Mouse (Mus musculus): ENCODE data around the gene Dact2. TPM values are rescaled to one million over a fixed set of nuclear protein-coding genes. Genes with fewer than 3 reads are reported as not detected.

Gene Dact2
- total and polyA plus RNA-seq, 3 experiments, result not detected

DNA sequence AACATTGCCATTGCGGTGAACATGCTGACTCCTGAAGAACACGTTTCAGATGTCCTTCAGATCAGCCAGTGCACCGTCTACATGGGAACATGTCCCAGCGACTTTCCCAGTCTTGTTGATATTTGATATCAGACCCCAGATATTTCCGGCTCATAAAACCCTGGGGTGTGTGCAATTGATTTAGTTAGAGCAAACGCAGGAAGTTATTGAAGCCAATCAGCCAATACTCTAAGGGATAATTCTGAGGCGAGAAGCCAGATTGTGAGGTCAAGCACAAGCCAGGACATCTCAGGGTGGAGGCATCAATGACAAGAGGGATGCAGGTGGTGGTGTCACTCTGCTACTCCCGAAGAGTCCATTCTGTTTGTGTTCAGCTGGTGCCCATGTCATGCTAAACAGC, 46.3 kb upstream of the Dact2 start:
- no peaks in the 10 kb centered on the region for H3K36me3 ChIP-seq (ENCODE audit: control insufficient read depth in 1 of 2, insufficient read depth in 2 of 2, low read length in 2 of 2)
- no peak overlapping the region for H3K9ac ChIP-seq (ENCODE audit: control insufficient read depth, low read depth, low read length, poor library complexity, severe bottlenecking)
- no peaks in the 10 kb centered on the region for H3K27me3 ChIP-seq (ENCODE audit: control insufficient read depth in 1 of 2, insufficient read depth in 2 of 2, low read length in 2 of 2)
- no peak overlapping the region for H3K4me3 ChIP-seq (ENCODE audit: control insufficient read depth in 1 of 2, insufficient read depth in 1 of 2, low read depth in 2 of 2, low read length in 2 of 2)
- TF ChIP-seq MAZ (IDR thresholded peaks at IDR 0.05; ENCODE audit: low read depth, low read length) (no peak), KAT2A (conservative IDR thresholded peaks at IDR 0.05; ENCODE audit: low read depth, low read length) (no peak), TCF12 (IDR thresholded peaks at IDR 0.05; ENCODE audit: low read depth, low read length) (no peak), ETS1 (IDR thresholded peaks at IDR 0.05; ENCODE audit: low read depth, low read length) (no peak)
- H3K27ac ChIP-seq (ENCODE audit: control insufficient read depth, low read depth, low read length), result no peak overlapping the region
- DNase-seq (ENCODE audit: low read depth, low spot score), result no peak
- no peaks in the 10 kb centered on the region for H3K9me3 ChIP-seq (replicated peaks; ENCODE audit: insufficient read depth, low read length)
- no peaks in the 10 kb centered on the region for H3K79me2 ChIP-seq (ENCODE audit: control insufficient read depth, insufficient read depth, low read length, poor library complexity)
- H3K4me1 ChIP-seq (ENCODE audit: control insufficient read depth in 1 of 2, insufficient read depth in 2 of 2, low read length in 2 of 2), result no peaks in the 10 kb centered on the region

- Histone ChIP-seq H3K4me1 (ENCODE audit: control insufficient read depth in 1 of 2, insufficient read depth in 2 of 2, low read length in 2 of 2) (no peaks in the 10 kb centered on the region), H3K36me3 (ENCODE audit: control insufficient read depth in 1 of 2, insufficient read depth in 2 of 2, low read length in 2 of 2) (no peaks in the 10 kb centered on the region), H3K9me3 (replicated peaks; ENCODE audit: insufficient read depth, low read length) (no peaks in the 10 kb centered on the region), H3K79me2 (ENCODE audit: control insufficient read depth, insufficient read depth, low read length, poor library complexity) (no peaks in the 10 kb centered on the region), H3K27me3 (ENCODE audit: control insufficient read depth in 1 of 2, insufficient read depth in 2 of 2, low read length in 2 of 2) (no peaks in the 10 kb centered on the region), H3K9ac (ENCODE audit: control insufficient read depth, low read depth, low read length, poor library complexity, severe bottlenecking) (no peak overlapping the region), H3K4me3 (ENCODE audit: control insufficient read depth in 1 of 2, insufficient read depth in 1 of 2, low read depth in 2 of 2, low read length in 2 of 2) (no peak overlapping the region), H3K27ac (ENCODE audit: control insufficient read depth, low read depth, low read length) (no peak overlapping the region)
- DNase-seq (ENCODE audit: low read depth, low spot score), result no peak
- TF ChIP-seq MAX (IDR thresholded peaks at IDR 0.05; ENCODE audit: low read length) (no peak), ZNF384 (IDR thresholded peaks at IDR 0.05; ENCODE audit: low read depth, low read length) (no peak), USF2 (IDR thresholded peaks at IDR 0.05; ENCODE audit: borderline replicate concordance in 1 of 2, insufficient read depth in 1 of 2, low read depth in 1 of 2, low read length in 2 of 2) (no peak), UBTF (IDR thresholded peaks at IDR 0.05; ENCODE audit: borderline replicate concordance, insufficient read depth, low read depth, low read length) (no peak), ZMIZ1 (IDR thresholded peaks at IDR 0.05; ENCODE audit: low read depth, low read length) (no peak), RAD21 (IDR thresholded peaks at IDR 0.05; ENCODE audit: low read depth, low read length) (no peak), ZC3H11A (IDR thresholded peaks at IDR 0.05; ENCODE audit: low read depth, low read length) (no peak)
Measured at GRCm38 (mm10) chr17:14249595-14249994, 45.5 kb upstream of the Dact2 start.

GRCm38 (mm10) chr17:14247931-14248330, 43.8 kb upstream of the Dact2 start:
- TF ChIP-seq ZC3H11A (IDR thresholded peaks at IDR 0.05; ENCODE audit: low read depth, low read length) (no peak), POLR2AphosphoS5 (IDR thresholded peaks at IDR 0.05; ENCODE audit: borderline replicate concordance, low read depth, low read length) (no peak), CHD1 (IDR thresholded peaks at IDR 0.05; ENCODE audit: low read depth, low read length) (no peak), HCFC1 (IDR thresholded peaks at IDR 0.05; ENCODE audit: low read depth, low read length) (no peak), TAL1 (IDR thresholded peaks at IDR 0.05; ENCODE audit: low read length) (no peak), TBP (IDR thresholded peaks at IDR 0.05; ENCODE audit: low read depth, low read length) (no peak), NRF1 (IDR thresholded peaks at IDR 0.05; ENCODE audit: insufficient read depth, low read depth, low read length, poor library complexity, severe bottlenecking) (no peak), EP300 (IDR thresholded peaks at IDR 0.05; ENCODE audit: low read depth in 1 of 2, low read length in 2 of 2) (no peak), BHLHE40 (IDR thresholded peaks at IDR 0.05; ENCODE audit: borderline replicate concordance, low read depth, low read length) (no peak), KAT2A (conservative IDR thresholded peaks at IDR 0.05; ENCODE audit: low read depth, low read length) (no peak), MYC (IDR thresholded peaks at IDR 0.05; ENCODE audit: low read depth, low read length) (no peak)
- H3K27me3 ChIP-seq (ENCODE audit: control insufficient read depth in 1 of 2, insufficient read depth in 2 of 2, low read length in 2 of 2), result no peaks in the 10 kb centered on the region
- H3K9me3 ChIP-seq (replicated peaks; ENCODE audit: insufficient read depth, low read length), result no peaks in the 10 kb centered on the region

More at GRCm38 (mm10) chr17:14247931-14248330, 43.8 kb upstream of the Dact2 start:
- DNase-seq (ENCODE audit: low read depth, low spot score), result no peak
- Histone ChIP-seq H3K9ac (ENCODE audit: control insufficient read depth, low read depth, low read length, poor library complexity, severe bottlenecking) (no peak overlapping the region), H3K27ac (ENCODE audit: control insufficient read depth, low read depth, low read length) (no peak overlapping the region), H3K4me1 (ENCODE audit: control insufficient read depth in 1 of 2, insufficient read depth in 2 of 2, low read length in 2 of 2) (no peaks in the 10 kb centered on the region), H3K36me3 (ENCODE audit: control insufficient read depth in 1 of 2, insufficient read depth in 2 of 2, low read length in 2 of 2) (no peaks in the 10 kb centered on the region), H3K4me3 (ENCODE audit: control insufficient read depth in 1 of 2, insufficient read depth in 1 of 2, low read depth in 2 of 2, low read length in 2 of 2) (no peak overlapping the region), H3K79me2 (ENCODE audit: control insufficient read depth, insufficient read depth, low read length, poor library complexity) (no peaks in the 10 kb centered on the region)
